Mouse (Mus musculus) hindbrain, postnatal 0 days (tissue): ENCODE results near the gene Map3k15. TPM values are rescaled to one million over a fixed set of nuclear protein-coding genes. Genes with fewer than 3 reads are reported as not detected.

ENCODE experiments used
- ATAC-seq: fragments of 200-750 bp; cut with Nextera tagmentation; 2 replicates; pipeline ENCODE4 v1.8.0; 2017; ENCODE audit warnings: mild to moderate bottlenecking, moderate TSS enrichment, moderate library complexity
- DNase-seq: peaks from one replicate; pipeline ENCODE4 v3.0.0-alpha.2; 2015; ENCODE audit warnings: low spot score
- H3K27ac ChIP-seq: fragments of 300-500 bp; sonication (generic); 2 replicates; pipeline ENCODE4 v1.5.1; 2014; ENCODE audit warnings: mild to moderate bottlenecking
- H3K27me3 ChIP-seq: fragments of 300-500 bp; sonication (generic); 2 replicates; pipeline ENCODE4 v1.6.1; 2014; ENCODE audit warnings: low read length, mixed read lengths; ENCODE audit not compliant: insufficient read depth
- H3K36me3 ChIP-seq: fragments of 300-500 bp; sonication (generic); 2 replicates; pipeline ENCODE4 v1.6.1; 2014; ENCODE audit warnings: low read length, mixed read lengths; ENCODE audit not compliant: insufficient read depth
- H3K4me1 ChIP-seq: fragments of 300-500 bp; sonication (generic); 2 replicates; pipeline ENCODE4 v1.6.1; 2014; ENCODE audit warnings: antibody characterized with exemption, low read length, mixed read lengths; ENCODE audit not compliant: insufficient read depth
- H3K4me2 ChIP-seq: fragments of 300-500 bp; sonication (generic); 2 replicates; pipeline ENCODE4 v1.6.1; 2014; ENCODE audit warnings: low read depth, mild to moderate bottlenecking, low read length, moderate library complexity, mixed read lengths
- H3K4me3 ChIP-seq: fragments of 300-500 bp; sonication (generic); 2 replicates; pipeline ENCODE4 v1.5.1; 2014; ENCODE audit warnings: low read length
- H3K9ac ChIP-seq: fragments of 300-500 bp; sonication (generic); replicated peaks from 2 replicates; pipeline ENCODE4 v1.6.1; 2014; ENCODE audit warnings: mild to moderate bottlenecking, low read length, moderate library complexity, mixed read lengths
- H3K9me3 ChIP-seq: fragments of 300-500 bp; sonication (generic); 2 replicates; pipeline ENCODE4 v1.6.1; 2016; ENCODE audit warnings: low read length, mixed read lengths
- CTCF ChIP-seq: IDR thresholded peaks from 2 replicates; pipeline ENCODE4 v1.5.1; 2016; ENCODE audit warnings: antibody characterized with exemption, control low read depth, low read depth
- WGBS: fragments of 180-500 bp; shearing (Covaris S2); extraction: QIAGEN DNeasy Blood & Tissue Kit; methylation state at CpG from one replicate; pipeline ENCODE4 v1.1.7; 2014; 5-methylcytosine and 5-hydroxymethylcytosine counted together
- polyA plus RNA-seq: library from polyadenylated mRNA; unstranded; fragments of >200 nt; fragmentation: Nextera tagmentation; extraction: Ambion mirVana; gene quantifications from 2 replicates; pipeline ENCODE4 v1.2.1, GENCODE M21; 2015
- total RNA-seq: library from RNA; depleted of rRNA; stranded (reverse); fragments of >200 nt; gene quantifications from 2 replicates; pipeline ENCODE4 v1.2.3, GENCODE M21; 2014; rRNA removed

Gene Map3k15
- total RNA-seq = 0.75 and 1.6 TPM in 2 replicates
- 0.25 and 0.26 TPM in 2 replicates for polyA plus RNA-seq

DNA sequence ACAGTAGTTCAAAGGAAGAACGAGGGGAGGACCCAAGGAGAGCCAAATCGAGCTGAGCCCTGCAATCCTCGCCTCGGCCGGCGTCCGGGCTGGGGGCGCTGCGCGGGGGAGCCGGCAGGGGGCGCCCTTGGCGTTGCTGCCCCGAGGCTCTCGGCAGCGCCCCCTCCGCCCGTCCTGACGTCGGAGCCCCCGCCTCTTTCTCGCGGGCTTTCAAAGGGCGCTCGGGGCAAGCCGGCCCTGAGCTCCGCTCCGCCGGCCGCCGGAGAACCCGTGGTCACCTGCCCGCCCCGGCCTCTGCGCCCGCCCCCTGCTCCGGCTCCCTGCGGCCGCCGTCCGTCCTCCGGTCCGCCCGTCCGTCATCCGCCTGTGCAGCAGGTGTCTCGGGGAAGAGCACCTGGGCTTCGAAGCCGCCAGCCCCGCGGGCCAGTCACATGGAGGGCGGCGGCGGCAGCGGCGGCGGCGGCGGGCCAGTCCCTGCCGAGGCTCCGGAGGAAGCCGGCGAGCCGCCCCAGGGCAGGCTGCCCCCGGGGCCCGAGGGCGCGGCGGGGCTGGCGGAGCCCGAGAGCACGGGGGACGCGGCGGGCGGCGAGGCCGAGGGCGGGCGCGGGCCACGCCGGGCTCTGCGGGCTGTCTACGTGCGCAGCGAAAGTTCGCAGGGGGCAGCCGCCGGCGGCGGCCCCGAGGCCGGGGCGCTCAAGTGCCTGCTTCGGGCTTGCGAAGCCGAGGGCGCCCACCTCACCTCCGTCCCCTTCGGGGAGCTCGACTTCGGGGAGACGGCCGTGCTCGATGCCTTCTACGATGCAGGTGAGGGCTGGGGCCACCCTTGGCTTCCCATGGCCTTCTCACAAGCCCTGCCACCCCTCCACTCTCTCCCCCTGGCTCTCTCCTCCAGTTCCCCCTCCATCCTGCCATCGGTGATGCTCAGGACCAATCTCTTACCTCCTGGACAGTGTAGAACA, at the start of gene Map3k15:
Gene Map3k15, plus strand, starts transcription at position 432 of the 959 bp plus-strand sequence.
- ATAC-seq (peak; percentile 87), DNase-seq (peak; percentile 54)
- no peaks in the 10 kb centered on the region for H3K27me3 ChIP-seq
- no peak within 1 kb of the TSS for H3K27ac ChIP-seq
- peak within 1 kb of the TSS; percentile 61 for H3K4me2 ChIP-seq
- H3K36me3 ChIP-seq = no peaks in the 10 kb centered on the region
- H3K9me3 ChIP-seq = no peaks in the 10 kb centered on the region
- TF ChIP-seq CTCF = peak; percentile 43
- H3K4me1 ChIP-seq = no peaks in the 10 kb centered on the region
- H3K4me3 ChIP-seq = peak within 1 kb of the TSS; percentile 41
- peak within 1 kb of the TSS; percentile 47; the same call in 1 of the 2 replicates for H3K9ac ChIP-seq
- WGBS = 39% methylated on average over 80 of the region's 108 CpGs

DNA sequence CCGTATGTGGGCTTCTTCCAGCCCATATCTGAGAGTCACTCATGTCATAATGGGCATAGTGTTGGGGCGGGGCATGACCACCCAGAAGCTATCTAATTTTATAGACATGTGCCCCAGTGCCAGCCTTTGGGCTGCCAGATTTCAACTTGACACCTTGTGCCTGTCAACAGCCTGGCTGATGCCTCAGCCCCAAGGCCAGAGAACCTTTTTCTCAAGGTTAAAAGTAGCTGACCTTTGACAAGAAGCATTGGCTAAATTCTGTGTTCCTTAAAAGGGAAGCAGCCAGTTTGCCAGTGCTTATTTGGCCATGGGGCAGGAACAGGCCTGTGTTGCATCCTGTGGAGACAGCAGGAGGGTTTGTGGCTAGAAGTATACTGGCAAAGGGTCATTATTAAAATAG, 45.7 kb upstream of the Map3k15 start:
- Histone ChIP-seq H3K27ac (no peak overlapping the region), H3K4me3 (no peak overlapping the region), H3K27me3 (no peaks in the 10 kb centered on the region), H3K9ac (no peak overlapping the region), H3K4me1 (no peaks in the 10 kb centered on the region), H3K4me2 (no peak overlapping the region), H3K36me3 (no peaks in the 10 kb centered on the region), H3K9me3 (no peaks in the 10 kb centered on the region)
- no peak for DNase-seq
- no peak for TF ChIP-seq CTCF
- 82% methylated on average over 2 of the region's 2 CpGs for WGBS
- no peak for ATAC-seq

DNA sequence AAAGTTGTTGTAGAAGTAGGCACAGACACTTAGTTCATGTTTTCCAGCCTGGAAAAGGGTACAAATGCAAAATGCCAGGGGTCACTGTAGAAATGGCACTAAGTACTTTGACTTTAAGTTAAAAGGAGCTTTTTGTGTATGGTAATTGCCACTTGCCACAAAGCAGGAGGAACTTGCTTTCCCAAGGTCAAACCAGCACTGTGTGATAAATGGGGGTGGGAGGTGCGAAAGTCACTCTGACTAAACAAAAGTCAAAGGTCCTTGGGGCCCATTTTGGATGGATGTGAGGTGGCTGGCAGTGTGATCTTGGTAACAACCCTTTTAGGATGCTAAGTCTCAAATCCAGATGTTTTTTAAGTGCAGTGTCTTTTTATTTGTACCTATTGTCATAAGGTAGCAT, 44.6 kb upstream of the Map3k15 start:
- WGBS = 79% methylated on average over 1 of the region's 1 CpGs
- no peak for ATAC-seq
- no peak overlapping the region for H3K4me2 ChIP-seq
- H3K36me3 ChIP-seq = no peaks in the 10 kb centered on the region
- H3K9me3 ChIP-seq = no peaks in the 10 kb centered on the region
- no peak overlapping the region for H3K9ac ChIP-seq
- H3K27ac ChIP-seq = no peak overlapping the region
- no peak for TF ChIP-seq CTCF
- H3K4me3 ChIP-seq = no peak overlapping the region
- no peaks in the 10 kb centered on the region for H3K4me1 ChIP-seq
- no peaks in the 10 kb centered on the region for H3K27me3 ChIP-seq
- DNase-seq = no peak

DNA sequence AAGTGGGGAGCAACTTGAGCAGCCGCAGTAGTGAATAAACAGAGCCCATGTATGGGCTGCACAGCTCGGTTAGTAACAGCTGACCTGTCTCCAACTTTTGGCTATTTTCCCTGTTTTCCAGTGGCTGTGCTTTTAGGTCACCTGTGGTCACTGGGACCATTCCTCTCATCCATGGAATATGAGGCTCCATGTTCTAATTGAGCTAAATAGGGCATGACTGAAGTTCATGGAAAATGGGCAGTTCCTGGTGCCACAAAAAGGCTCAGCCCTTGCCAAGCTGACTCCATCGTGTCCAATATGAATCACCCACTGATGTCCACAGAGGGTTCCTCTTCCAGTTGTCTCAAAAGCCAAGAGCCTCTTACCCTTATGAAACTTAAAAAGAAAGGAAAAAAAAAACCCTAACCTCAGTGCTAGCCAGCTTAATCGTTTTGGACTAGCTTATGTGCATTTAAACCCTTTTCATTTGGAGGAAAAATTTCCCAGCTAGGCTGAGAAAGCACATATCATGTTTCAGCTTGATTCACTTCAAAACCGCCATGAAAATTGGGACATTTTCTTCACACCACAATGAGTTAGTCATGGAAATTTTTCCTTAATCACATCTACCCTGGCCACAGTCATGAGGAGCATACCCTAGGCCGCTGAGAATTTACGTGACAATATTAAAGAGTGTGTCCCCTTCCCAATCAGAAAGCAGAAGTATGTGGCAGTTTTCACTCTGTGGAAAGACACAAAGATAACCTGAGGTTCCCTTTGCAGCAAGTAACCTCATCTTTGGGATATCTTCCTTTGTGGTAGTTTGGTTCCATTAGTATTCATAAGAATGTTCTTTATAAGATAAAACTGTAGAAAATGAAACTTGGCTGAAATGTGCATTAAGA, 34.4 kb upstream of the Map3k15 start:
- Histone ChIP-seq H3K4me2 (no peak overlapping the region), H3K4me1 (no peaks in the 10 kb centered on the region), H3K27me3 (no peaks in the 10 kb centered on the region), H3K36me3 (no peaks in the 10 kb centered on the region), H3K9me3 (no peaks in the 10 kb centered on the region), H3K27ac (no peak overlapping the region), H3K9ac (no peak overlapping the region), H3K4me3 (no peak overlapping the region)
- WGBS = 68% methylated on average over 7 of the region's 7 CpGs
- TF ChIP-seq CTCF = no peak
- ATAC-seq = no peak
- DNase-seq = peak; percentile 17

DNA sequence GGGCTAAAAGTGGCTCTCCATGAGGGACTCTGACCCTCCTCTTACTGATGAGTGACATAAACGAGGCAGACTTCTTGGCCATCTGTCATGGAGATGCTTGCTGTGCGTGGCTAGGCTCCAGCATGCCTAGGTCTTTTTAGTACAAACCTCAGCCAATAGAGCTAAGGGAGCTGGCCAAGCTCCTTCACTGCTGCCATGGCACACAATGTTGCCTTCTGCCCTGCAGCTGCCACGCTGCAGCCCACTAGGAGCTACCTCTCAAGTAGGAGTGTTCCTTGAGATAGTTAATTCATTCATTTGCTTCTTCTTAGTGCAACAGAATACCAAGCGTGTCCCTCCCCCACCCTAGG, 33.8 kb upstream of the Map3k15 start:
- Histone ChIP-seq H3K4me1 (no peaks in the 10 kb centered on the region), H3K4me2 (no peak overlapping the region), H3K36me3 (no peaks in the 10 kb centered on the region), H3K4me3 (no peak overlapping the region), H3K9ac (no peak overlapping the region), H3K27ac (no peak overlapping the region), H3K9me3 (no peaks in the 10 kb centered on the region), H3K27me3 (no peaks in the 10 kb centered on the region)
- TF ChIP-seq CTCF = no peak
- WGBS = 60% methylated on average over 4 of the region's 4 CpGs
- ATAC-seq (peak; percentile 89), DNase-seq (peak; percentile 74)

DNA sequence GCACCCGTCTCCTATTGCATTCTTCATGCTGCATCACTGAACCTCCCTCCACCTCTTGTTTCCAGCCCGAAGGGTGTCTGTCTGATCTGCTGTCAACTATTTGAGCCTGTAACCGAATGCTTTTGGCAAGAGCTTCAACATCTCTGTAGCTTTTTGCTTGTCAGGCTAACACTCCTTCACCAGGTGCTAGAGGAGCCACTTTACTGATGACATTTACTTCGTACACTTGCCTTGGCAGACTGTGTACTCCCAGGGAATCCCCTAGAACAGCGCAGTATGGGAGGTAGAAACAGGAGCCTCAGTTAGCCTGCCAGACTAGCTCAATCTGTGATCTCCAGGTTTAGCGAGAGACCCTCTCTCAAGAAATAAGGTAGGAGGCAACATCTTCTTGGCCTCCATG, 32.8 kb upstream of the Map3k15 start:
- Histone ChIP-seq H3K9me3 (no peaks in the 10 kb centered on the region), H3K9ac (no peak overlapping the region), H3K27me3 (no peaks in the 10 kb centered on the region), H3K4me3 (no peak overlapping the region), H3K4me2 (no peak overlapping the region), H3K36me3 (no peaks in the 10 kb centered on the region), H3K27ac (no peak overlapping the region), H3K4me1 (no peaks in the 10 kb centered on the region)
- WGBS = 79% methylated on average over 6 of the region's 6 CpGs
- ATAC-seq = no peak
- TF ChIP-seq CTCF = no peak
- DNase-seq = no peak
